Mouse (Mus musculus): ENCODE data around the gene Ndufaf1. TPM values are rescaled to one million over a fixed set of nuclear protein-coding genes. Genes with fewer than 3 reads are reported as not detected.

Ndufaf1 gene
- polyA plus RNA-seq, 1 experiment from 2014 or later: 51.8 TPM

DNA sequence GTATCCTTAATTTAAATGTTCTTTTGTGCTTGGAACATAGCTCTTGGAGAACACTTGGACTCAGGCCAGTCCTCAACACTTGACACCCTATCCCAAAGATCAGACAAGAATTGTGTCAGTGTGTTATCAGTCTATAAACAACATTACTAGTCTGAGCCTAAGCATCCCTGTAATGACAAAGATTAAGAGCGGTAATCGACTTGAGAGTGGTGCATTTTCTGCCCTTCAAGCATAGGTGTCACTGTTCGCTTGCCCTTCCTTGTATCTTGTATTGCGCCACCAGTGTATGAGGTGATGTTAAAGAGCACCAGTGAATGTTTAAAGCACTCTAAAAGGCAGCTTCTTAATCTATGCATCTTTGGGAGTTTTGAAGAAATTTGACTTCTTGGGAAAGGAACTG is 55.6 kb downstream of the Ndufaf1 start:
- Histone ChIP-seq H3K27ac (no peak overlapping the region), H3K27me3 (no peaks in the 10 kb centered on the region), H3K9me3 (replicated peaks) (no peaks in the 10 kb centered on the region), H3K9ac (no peak overlapping the region), H3K4me1 (no peaks in the 10 kb centered on the region), H3K36me3 (peaks cover 87% of the 10 kb centered on the region), H3K4me3 (replicated peaks) (no peak overlapping the region), H3K4me2 (no peak overlapping the region)
- WGBS: 88% methylated on average over 4 of the region's 4 CpGs
- no peak for ATAC-seq (replicated peaks; ENCODE audit: low FRiP score)

Other genes with a start within 250 kb of the Ndufaf1 start
- 4.4 and 4.6 TPM in 2 replicates for gene Ino80, start 185.1 kb downstream of the Ndufaf1 start, polyA plus RNA-seq (2015; fragmentation: Nextera tagmentation; extraction: Ambion mirVana)
- 0.35 and 0.71 TPM in 2 replicates for gene Exd1, start 115.2 kb downstream of the Ndufaf1 start, polyA plus RNA-seq (2015; fragmentation: Nextera tagmentation; extraction: Ambion mirVana)
- gene Chp1, start 115.1 kb downstream of the Ndufaf1 start, polyA plus RNA-seq (2015; fragmentation: Nextera tagmentation; extraction: Ambion mirVana): 59.7 and 60.3 TPM in 2 replicates
- 77.0 and 79.8 TPM in 2 replicates for gene Nusap1, start 44.5 kb downstream of the Ndufaf1 start, polyA plus RNA-seq (2015; fragmentation: Nextera tagmentation; extraction: Ambion mirVana)
- gene Oip5, start 44.4 kb downstream of the Ndufaf1 start, polyA plus RNA-seq (2015; fragmentation: Nextera tagmentation; extraction: Ambion mirVana): 30.7 and 31.5 TPM in 2 replicates
- gene Rtf1, start 12.2 kb upstream of the Ndufaf1 start, polyA plus RNA-seq (2015; fragmentation: Nextera tagmentation; extraction: Ambion mirVana): 44.7 and 45.9 TPM in 2 replicates
- 1.2 and 1.5 TPM in 2 replicates for gene Itpka, start 79.5 kb upstream of the Ndufaf1 start, polyA plus RNA-seq (2015; fragmentation: Nextera tagmentation; extraction: Ambion mirVana)
- gene Ltk, start 97.6 kb upstream of the Ndufaf1 start, polyA plus RNA-seq (2015; fragmentation: Nextera tagmentation; extraction: Ambion mirVana): 0.53 and 0.95 TPM in 2 replicates
- gene Rpap1, start 124.7 kb upstream of the Ndufaf1 start, polyA plus RNA-seq (2015; fragmentation: Nextera tagmentation; extraction: Ambion mirVana): 29.9 and 34.1 TPM in 2 replicates
- 12.3 and 13.0 TPM in 2 replicates for gene Tyro3, start 134.9 kb upstream of the Ndufaf1 start, polyA plus RNA-seq (2015; fragmentation: Nextera tagmentation; extraction: Ambion mirVana)
- gene Mga, start 234.4 kb upstream of the Ndufaf1 start, polyA plus RNA-seq (2015; fragmentation: Nextera tagmentation; extraction: Ambion mirVana): 27.1 and 31.7 TPM in 2 replicates

Measured in kidney, embryonic 15.5 days (tissue).